Mouse (Mus musculus) hindbrain, embryonic 16.5 days (tissue): ENCODE measurements around the gene Exoc6b. TPM values are rescaled to one million over a fixed set of nuclear protein-coding genes. Genes with fewer than 3 reads are reported as not detected.

Experiments used
- ATAC-seq: fragments of 200-750 bp; cut with Nextera tagmentation; 2 replicates; pipeline ENCODE4 v1.8.0; 2017; ENCODE audit warnings: moderate TSS enrichment, moderate library complexity
- H3K27ac ChIP-seq: fragments of 300-500 bp; sonication (generic); 2 replicates; pipeline ENCODE4 v1.5.1; 2014; ENCODE audit warnings: low read depth, mild to moderate bottlenecking, control low read depth, low read length, moderate library complexity
- H3K27me3 ChIP-seq: fragments of 300-500 bp; sonication (generic); replicated peaks from 2 replicates; pipeline ENCODE4 v1.6.1; 2014; ENCODE audit warnings: low read length; ENCODE audit not compliant: control insufficient read depth, insufficient read depth
- H3K36me3 ChIP-seq: fragments of 300-500 bp; sonication (generic); 2 replicates; pipeline ENCODE4 v1.6.1; 2014; ENCODE audit warnings: mild to moderate bottlenecking, low read length, moderate library complexity, mixed read lengths; ENCODE audit not compliant: control insufficient read depth, insufficient read depth
- H3K4me1 ChIP-seq: fragments of 300-500 bp; sonication (generic); 2 replicates; pipeline ENCODE4 v1.6.1; 2014; ENCODE audit warnings: low read depth, low read length; ENCODE audit not compliant: control insufficient read depth, insufficient read depth
- H3K4me2 ChIP-seq: fragments of 300-500 bp; sonication (generic); 2 replicates; pipeline ENCODE4 v1.6.1; 2014; ENCODE audit warnings: mild to moderate bottlenecking, low read length, control low read depth, moderate library complexity
- H3K4me3 ChIP-seq: fragments of 300-500 bp; sonication (generic); 2 replicates; pipeline ENCODE4 v1.5.1; 2014; ENCODE audit warnings: mild to moderate bottlenecking, low read length, control low read depth, moderate library complexity
- H3K9ac ChIP-seq: fragments of 300-500 bp; sonication (generic); 2 replicates; pipeline ENCODE4 v1.6.1; 2014; ENCODE audit warnings: low read depth, mild to moderate bottlenecking, control low read depth, low read length, moderate library complexity
- H3K9me3 ChIP-seq: fragments of 300-500 bp; sonication (generic); 2 replicates; pipeline ENCODE4 v1.6.1; 2014; ENCODE audit warnings: mild to moderate bottlenecking, low read length, moderate library complexity; ENCODE audit not compliant: control insufficient read depth
- WGBS: fragments of 180-500 bp; shearing (Covaris S2); extraction: QIAGEN DNeasy Blood & Tissue Kit; methylation state at CpG from one replicate; pipeline ENCODE4 v1.1.7; 2014; 5-methylcytosine and 5-hydroxymethylcytosine counted together
- polyA plus RNA-seq: library from polyadenylated mRNA; unstranded; fragments of >200 nt; fragmentation: Nextera tagmentation; extraction: Ambion mirVana; gene quantifications from 2 replicates; pipeline ENCODE4 v1.2.1, GENCODE M21; 2015

Exoc6b gene
- polyA plus RNA-seq, 1 experiment from 2014 or later, result 46.5 TPM

GRCm38 (mm10) chr6:85017011-85017410 is 52.3 kb downstream of the Exoc6b start:
- Histone ChIP-seq H3K9ac (no peak overlapping the region), H3K9me3 (no peaks in the 10 kb centered on the region), H3K4me2 (no peak overlapping the region), H3K36me3 (no peaks in the 10 kb centered on the region), H3K4me1 (peaks cover 2% of the 10 kb centered on the region; the same call in 1 of the 2 replicates), H3K27ac (no peak overlapping the region), H3K4me3 (no peak overlapping the region), H3K27me3 (no peaks in the 10 kb centered on the region)
- no peak for ATAC-seq
- WGBS, result 43% methylated on average over 2 of the region's 2 CpGs

DNA sequence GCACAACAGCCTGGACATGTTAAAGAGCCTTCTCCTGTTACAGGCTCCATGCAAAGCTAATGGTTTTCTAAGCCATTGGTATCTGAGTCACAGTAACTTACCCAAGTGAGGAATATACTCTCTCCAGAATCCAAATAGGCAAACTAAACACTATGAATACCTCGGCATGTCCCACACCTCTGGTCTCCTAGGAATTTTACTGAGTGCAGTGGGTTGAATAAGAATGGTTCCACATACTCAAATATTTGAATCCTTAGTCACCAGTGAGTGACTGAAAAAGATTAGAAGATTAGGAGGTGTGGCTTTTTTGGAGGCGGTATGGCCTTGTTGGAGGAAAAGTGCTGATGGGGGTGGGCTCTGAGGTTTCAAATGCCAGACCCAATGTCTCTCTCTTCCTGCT is 55.4 kb downstream of the Exoc6b start:
- H3K27me3 ChIP-seq, result no peaks in the 10 kb centered on the region
- H3K9ac ChIP-seq, result no peak overlapping the region
- H3K4me3 ChIP-seq, result no peak overlapping the region
- no peak overlapping the region for H3K4me2 ChIP-seq
- peaks cover 2% of the 10 kb centered on the region; the same call in 1 of the 2 replicates for H3K4me1 ChIP-seq
- H3K36me3 ChIP-seq, result no peaks in the 10 kb centered on the region
- no peaks in the 10 kb centered on the region for H3K9me3 ChIP-seq
- no peak overlapping the region for H3K27ac ChIP-seq
- 92% methylated on average over 2 of the region's 2 CpGs for WGBS
- ATAC-seq, result no peak

- Histone ChIP-seq H3K4me1 (no peaks in the 10 kb centered on the region), H3K27ac (no peak overlapping the region), H3K27me3 (no peaks in the 10 kb centered on the region), H3K9me3 (no peaks in the 10 kb centered on the region), H3K4me3 (no peak overlapping the region), H3K9ac (no peak overlapping the region), H3K36me3 (no peaks in the 10 kb centered on the region), H3K4me2 (no peak overlapping the region)
- 93% methylated on average over 2 of the region's 2 CpGs for WGBS
- ATAC-seq, result no peak
Observed at GRCm38 (mm10) chr6:85010397-85010796, 58.9 kb downstream of the Exoc6b start.

GRCm38 (mm10) chr6:84995418-84995817 is 73.9 kb downstream of the Exoc6b start:
- H3K9me3 ChIP-seq, result no peaks in the 10 kb centered on the region; the same call in 1 of the 2 replicates
- H3K36me3 ChIP-seq, result no peaks in the 10 kb centered on the region
- H3K4me3 ChIP-seq, result no peak overlapping the region
- no peaks in the 10 kb centered on the region for H3K4me1 ChIP-seq
- H3K27ac ChIP-seq, result no peak overlapping the region
- H3K9ac ChIP-seq, result no peak overlapping the region
- H3K4me2 ChIP-seq, result no peak overlapping the region
- no peak for ATAC-seq
- H3K27me3 ChIP-seq, result no peaks in the 10 kb centered on the region

DNA sequence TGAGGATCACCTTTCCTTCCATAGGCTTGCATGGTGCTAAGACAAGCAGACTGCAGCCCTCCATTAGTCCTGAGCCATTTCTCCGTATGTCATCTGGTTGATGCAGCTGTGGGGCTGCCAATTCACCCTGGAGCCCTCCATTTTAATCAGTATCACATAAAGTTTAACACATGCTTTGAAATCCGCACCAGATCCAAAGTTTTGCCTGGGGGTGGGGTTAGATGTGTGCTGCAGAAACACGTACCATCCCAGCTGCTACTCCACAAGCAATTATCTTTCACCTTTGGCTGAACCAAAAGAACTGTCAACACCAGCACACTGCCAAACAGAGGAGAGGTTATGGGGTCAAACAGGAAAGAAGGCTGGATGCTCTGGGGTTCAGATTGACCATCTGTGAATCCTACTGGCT is 92.7 kb downstream of the Exoc6b start:
- no peaks in the 10 kb centered on the region for H3K27me3 ChIP-seq
- H3K4me3 ChIP-seq, result no peak overlapping the region
- H3K36me3 ChIP-seq, result no peaks in the 10 kb centered on the region
- no peak overlapping the region for H3K27ac ChIP-seq
- H3K4me1 ChIP-seq, result no peaks in the 10 kb centered on the region
- WGBS, result 32% methylated on average over 3 of the region's 3 CpGs
- no peaks in the 10 kb centered on the region for H3K9me3 ChIP-seq
- no peak for ATAC-seq
- H3K4me2 ChIP-seq, result no peak overlapping the region
- no peak overlapping the region for H3K9ac ChIP-seq

DNA sequence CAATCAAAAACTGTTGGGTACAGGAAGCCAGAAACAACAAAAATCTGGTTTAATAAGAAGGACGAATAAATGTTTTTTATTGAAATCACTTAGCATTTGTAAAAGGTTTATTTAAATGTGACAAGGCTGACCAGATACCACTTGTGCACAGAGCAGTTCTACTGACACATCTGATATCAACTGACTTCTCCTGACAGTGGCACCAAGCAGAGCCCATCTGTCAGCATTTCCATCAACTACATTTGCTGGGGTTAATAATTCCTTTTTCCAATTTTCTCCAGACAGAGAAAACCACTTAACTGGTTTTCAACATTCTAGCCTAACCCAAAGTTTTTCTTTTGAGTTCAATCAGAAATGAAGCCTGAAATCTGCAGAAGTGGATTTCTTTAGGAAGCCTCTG is 100.8 kb downstream of the Exoc6b start:
- no peaks in the 10 kb centered on the region for H3K27me3 ChIP-seq
- no peaks in the 10 kb centered on the region for H3K9me3 ChIP-seq
- no peak for ATAC-seq
- H3K36me3 ChIP-seq, result no peaks in the 10 kb centered on the region
- H3K9ac ChIP-seq, result no peak overlapping the region
- no peak overlapping the region for H3K27ac ChIP-seq
- H3K4me1 ChIP-seq, result no peaks in the 10 kb centered on the region
- H3K4me2 ChIP-seq, result no peak overlapping the region
- no peak overlapping the region for H3K4me3 ChIP-seq
- 90% methylated on average over 1 of the region's 1 CpGs for WGBS

- ATAC-seq, result no peak
- WGBS, result 86% methylated on average over 5 of the region's 5 CpGs
- Histone ChIP-seq H3K36me3 (no peaks in the 10 kb centered on the region), H3K27me3 (no peaks in the 10 kb centered on the region), H3K9me3 (no peaks in the 10 kb centered on the region), H3K27ac (no peak overlapping the region), H3K9ac (no peak overlapping the region), H3K4me2 (no peak overlapping the region), H3K4me1 (peaks cover 2% of the 10 kb centered on the region; the same call in 1 of the 2 replicates), H3K4me3 (no peak overlapping the region)
Observed at GRCm38 (mm10) chr6:84964729-84965415, 104.4 kb downstream of the Exoc6b start.

- no peak overlapping the region for H3K4me3 ChIP-seq
- H3K9me3 ChIP-seq, result no peaks in the 10 kb centered on the region
- H3K36me3 ChIP-seq, result no peaks in the 10 kb centered on the region
- peaks cover 4% of the 10 kb centered on the region; the same call in 1 of the 2 replicates for H3K4me1 ChIP-seq
- 74% methylated on average over 1 of the region's 1 CpGs for WGBS
- no peak overlapping the region for H3K27ac ChIP-seq
- H3K4me2 ChIP-seq, result no peak overlapping the region
- no peak for ATAC-seq
- H3K27me3 ChIP-seq, result no peaks in the 10 kb centered on the region
- no peak overlapping the region for H3K9ac ChIP-seq
Observed at GRCm38 (mm10) chr6:84963044-84963443, 106.3 kb downstream of the Exoc6b start.

DNA sequence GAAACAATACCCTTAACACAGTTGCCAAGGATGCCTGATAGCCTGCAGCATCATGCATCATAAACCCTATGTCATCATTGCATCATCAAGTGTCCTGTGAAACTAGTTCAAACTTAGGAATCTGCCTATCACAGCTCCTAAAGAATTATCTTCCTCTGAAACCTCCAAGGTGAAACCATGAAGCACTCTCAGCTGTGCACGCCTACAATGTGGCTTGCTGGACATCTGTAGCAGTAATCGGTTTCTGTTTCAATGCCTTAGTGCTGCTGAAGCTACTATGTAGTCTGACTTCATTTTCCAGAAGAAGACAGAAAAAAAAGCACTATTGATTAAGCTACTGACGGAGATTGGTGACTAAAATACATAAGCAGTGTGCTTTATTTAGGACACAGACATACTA is 107.5 kb downstream of the Exoc6b start:
- peaks cover 4% of the 10 kb centered on the region; the same call in 1 of the 2 replicates for H3K4me1 ChIP-seq
- H3K9ac ChIP-seq, result no peak overlapping the region
- H3K4me3 ChIP-seq, result no peak overlapping the region
- H3K36me3 ChIP-seq, result no peaks in the 10 kb centered on the region
- H3K27me3 ChIP-seq, result no peaks in the 10 kb centered on the region
- no peak for ATAC-seq
- no peaks in the 10 kb centered on the region for H3K9me3 ChIP-seq
- no peak overlapping the region for H3K4me2 ChIP-seq
- no peak overlapping the region for H3K27ac ChIP-seq
- WGBS, result 92% methylated on average over 3 of the region's 3 CpGs
